Mouse (Mus musculus) Muller cell, postnatal 12 days (primary cell): ENCODE data around the gene Wdr11.

Experiments
- DNase-seq: peaks from one replicate; pipeline ENCODE4 v3.0.0-alpha.2; 2015; ENCODE audit errors: inconsistent ontology term

The Wdr11 gene

DNA sequence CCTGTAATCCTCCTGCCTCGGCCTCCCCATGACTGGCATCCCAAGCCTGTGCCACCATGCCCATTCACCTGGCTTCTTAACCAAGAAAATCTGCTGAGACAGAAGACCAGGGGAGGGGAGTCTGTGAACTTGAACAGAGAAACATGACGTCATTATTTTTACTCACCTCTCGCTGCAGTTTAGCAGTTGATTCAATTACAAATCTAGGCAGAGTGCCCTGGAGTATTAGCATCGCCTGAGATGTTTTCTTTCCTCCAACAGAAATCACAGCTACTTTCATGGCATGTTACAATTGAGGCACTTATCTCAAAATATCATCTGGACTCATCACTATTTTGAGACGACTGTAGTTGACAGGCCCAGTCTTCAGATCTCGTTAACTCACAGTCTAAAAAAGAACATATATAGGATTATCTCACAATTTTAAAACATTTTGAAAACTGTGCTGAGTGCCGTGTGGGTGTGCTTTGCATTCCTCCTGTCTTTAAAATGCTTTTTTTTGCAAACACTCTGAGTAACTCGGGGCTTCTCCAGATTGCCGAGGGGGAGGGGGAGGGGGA lies 61.3 kb downstream of the Wdr11 start:
- DNase-seq, result no peak

DNA sequence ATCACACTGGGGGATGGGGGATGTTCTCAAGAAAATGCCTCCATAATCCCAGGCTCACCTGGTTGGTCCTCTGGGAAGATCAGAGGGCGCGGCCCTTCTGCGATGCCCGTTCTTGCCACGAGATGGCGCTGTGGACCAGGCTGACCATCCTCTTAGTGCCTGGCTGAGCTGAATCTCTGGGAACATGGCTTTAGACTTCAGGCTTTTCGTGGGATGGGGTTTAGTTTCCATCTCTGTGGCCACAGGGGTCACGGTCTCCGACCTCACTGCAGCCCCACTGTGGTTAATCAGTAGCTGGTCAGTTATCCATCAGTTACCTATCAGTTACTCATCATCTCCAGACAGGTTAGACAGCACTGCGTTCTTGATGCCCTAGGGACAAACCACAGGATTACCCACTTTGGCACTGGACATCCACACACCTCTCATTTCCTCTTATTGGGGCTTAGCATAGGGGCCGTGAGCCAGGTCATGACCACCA lies 62.2 kb downstream of the Wdr11 start:
- DNase-seq, result peak; percentile 65

DNA sequence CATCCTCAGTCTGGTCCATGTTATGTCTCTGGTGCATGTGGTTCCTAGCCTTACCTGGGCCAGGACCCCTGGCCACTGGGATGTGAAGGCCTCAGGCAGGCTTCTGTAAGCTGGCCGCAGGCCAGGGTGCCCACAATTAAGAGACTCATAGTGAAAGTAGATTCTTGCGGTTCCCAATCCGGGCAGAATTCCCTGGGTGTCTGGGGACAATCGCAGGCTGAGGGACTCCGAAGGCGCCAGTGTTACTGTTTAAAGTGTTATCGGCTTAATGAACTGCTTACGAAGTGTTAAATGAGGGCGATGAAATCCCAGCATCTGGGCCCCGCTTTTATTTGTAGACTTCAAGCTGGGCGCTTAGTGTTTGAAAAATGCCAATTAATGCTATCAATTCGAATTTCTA lies 63.3 kb downstream of the Wdr11 start:
- peak; percentile 78 for DNase-seq

DNA sequence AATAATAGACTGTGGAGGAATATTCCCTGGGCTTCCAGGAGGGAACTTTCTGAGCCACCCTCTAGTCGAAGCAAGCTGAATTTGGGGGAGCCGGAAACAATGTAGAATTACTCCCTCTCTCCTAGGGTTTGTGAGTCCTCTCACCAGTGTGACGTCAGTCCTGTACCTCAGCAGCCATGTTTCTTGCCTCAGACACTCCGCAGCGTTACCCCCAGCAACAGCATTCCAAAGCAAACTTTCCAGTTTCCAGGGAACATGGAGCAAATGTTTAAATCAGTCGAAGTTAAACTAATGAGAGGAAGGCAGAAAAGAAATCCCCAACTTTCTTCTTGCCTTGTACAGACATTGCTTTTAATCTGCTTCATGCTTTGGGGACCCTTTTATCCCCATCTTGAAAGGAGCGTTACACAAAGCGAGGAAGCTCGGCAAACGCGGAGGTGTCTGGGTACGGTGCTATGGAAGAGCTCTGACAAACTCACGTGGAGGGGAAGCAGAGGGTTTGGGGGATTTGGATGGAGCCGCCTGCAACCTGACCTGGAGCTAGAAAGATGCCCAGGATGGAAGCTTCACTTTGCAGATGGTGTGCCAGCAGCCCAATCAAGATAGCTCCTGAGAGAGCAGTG lies 64.1 kb downstream of the Wdr11 start:
- no peak for DNase-seq

DNA sequence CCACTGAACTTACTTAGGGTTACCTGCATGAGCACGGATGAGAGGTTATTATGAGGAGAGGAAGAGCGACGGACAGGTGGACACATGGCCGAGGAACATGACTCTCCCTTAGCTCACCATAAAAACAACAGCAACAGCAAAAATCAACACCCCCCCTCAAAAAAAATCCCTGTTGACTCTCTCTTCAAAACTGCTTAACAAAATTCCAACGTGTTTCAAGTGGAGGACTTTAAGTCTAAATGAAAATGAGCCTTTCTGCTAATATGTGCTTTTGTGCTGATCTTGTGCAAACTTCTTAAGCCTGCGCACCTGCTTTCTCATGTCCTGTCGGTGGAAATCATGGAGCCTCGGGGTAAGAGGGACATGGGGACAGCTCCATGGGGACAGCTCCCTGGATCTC lies 66.2 kb downstream of the Wdr11 start:
- DNase-seq, result no peak

DNA sequence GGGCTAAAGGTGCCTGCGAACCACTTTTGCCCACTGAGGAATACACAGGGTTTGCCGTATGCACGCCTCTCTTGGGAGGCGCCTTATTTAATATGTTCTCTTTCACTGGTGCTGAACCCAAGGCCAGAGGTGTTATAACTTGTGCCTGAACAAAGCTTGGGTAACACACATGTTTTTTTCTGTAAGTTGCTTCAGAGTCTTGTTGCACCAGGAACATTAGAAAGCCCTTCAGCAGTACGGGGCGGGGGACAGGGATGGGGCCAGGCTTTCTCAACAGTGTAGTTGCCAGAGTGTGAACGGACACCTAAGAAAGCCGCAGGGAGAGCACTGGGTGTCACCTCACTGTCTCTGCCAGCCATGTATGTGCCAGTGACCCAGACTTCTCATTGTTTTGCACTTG lies 68.1 kb downstream of the Wdr11 start:
- no peak for DNase-seq

DNA sequence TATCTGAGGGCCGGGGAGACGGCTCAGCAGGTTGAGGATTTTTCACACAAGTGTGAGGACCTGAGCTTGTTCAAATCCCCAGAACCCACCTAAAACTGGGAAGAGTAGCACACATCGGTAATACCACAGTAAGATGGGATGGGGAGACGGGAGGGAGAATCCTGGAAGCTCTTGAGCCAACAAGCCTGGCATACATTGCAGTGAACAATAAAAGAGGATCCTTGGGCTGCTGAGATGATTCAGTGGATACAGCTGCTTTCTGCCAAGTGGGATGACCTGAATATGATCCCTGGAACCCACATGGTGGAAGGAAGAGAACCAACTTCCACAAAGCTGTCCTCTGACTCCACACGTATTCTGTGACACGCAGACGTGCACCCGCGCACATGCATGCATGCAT lies 68.9 kb downstream of the Wdr11 start:
- no peak for DNase-seq

DNA sequence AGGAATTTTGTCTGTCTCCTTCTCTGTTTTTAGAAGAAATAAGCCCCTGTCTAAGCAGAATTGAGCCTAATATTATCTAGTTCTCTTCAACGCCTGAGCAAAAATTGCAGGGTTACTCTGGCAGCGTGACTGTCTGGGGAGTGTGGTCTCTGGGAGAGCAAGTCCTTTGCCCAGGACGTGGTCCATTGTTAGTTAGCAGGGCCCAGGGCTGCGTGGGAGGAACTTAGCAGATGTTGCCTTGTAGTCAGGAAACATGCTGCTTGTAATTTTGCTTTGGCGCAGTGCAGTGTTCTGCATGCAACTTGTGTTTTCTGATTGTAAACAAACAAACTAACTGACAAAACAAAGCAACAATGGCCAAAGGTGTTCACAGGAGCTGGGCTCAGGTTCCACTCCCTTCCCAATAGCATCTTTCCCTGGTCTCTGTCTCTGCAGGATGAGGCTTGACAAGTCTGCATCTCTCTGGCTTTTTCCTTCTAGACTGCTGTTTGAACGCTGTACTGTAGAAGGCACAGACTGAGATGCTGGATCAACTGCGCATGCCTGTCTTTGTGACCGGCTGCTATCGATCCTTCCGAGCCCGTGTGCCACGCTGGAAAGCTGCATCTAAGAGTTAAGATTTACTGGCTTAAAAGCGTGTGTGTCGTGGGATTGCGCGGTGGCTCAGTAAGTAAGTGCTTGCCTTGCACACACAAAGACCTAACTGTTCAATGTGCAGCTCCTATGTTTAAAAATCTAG lies 70.6 kb downstream of the Wdr11 start:
- DNase-seq, result no peak

DNA sequence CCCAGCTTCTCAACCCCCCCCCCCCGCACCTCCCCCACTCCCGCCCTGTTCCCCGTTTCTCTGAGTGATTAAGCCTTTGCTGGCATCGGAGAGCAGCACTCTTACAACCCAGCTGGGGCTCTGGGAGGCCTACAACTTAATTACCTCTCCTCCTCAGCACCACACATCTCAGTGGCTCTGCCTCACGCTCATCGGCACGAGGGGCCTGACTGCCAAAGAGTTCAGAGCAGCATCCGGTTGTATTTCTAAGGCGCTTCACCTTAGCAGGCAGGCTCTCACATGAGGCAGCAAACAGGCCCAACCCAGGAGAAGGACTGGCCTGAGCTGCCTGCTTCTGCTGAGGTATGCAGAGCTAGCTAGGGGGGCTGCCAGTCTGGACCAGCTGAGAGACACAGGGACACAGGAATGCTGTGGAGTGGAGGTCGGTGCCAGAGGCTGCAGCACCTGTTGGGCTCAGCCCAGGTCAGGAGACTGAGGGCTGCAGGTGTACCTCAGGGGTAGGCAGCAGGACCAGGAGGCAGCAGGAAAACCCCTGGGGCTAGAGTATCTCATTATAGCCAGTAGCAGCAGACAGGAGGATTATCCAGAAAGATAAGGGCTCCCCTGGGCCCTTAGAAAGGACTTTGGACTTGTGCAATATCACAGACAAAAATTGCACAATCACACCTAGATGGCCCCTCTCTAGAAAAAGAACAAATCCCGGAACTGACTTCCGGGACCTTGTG lies 72.3 kb downstream of the Wdr11 start:
- peak; percentile 62 for DNase-seq

DNA sequence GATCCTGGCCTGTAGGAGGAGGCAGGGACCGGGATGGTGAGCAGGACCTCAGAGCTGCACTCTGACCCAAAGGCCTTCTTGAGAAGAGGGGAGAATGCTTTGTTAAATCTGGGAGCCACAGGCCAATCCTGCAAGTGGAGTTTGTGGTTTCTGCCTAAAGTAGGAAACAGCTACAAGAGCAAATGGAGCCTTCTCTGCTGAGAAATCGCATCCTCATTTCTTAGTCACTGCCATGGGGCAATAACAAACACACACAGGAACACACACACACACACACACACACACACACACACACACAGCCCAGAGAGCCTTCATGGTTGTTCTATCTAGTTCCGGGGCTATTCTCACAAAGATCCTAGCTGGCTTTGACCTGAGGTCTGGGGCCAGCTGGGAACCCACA lies 73.7 kb downstream of the Wdr11 start:
- DNase-seq, result no peak

DNA sequence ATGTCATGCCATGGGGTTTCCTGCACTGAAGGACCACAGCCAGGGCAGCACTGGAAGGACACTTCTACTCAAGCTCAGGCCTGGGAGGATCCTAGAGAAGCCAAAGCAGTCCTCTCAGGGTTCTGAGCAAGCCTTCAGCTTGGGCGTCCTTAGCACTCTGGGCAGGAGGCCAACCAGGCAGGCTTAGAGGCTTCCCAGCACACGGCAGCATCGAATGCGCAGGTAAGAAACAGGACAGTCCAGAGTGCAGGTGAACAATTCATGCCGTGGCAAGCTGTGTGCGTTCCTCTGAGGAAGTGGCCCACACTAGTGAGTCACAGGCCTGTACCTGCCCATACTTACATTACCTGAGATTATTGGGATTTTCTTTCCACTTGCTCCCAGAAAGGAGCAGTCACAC lies 74.3 kb downstream of the Wdr11 start:
- no peak for DNase-seq

DNA sequence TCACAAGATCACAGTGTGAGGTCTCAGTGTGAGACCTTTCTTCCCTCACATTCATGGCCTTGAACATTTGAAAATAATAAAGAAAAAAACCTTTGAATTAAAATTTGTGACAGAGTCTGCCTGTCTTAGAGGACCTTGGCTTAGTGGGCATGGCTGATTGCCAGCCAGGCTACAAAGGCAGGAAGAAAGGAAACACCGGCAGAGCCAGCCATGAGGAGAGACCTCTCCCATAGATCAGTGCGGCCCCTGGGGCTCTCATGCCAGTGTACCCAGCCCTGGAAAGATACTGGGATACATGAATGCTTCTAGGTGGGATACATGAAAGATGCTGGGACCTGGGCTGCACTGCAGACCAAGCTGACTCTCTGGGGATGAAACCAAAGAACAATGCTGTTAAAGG lies 74.9 kb downstream of the Wdr11 start:
- DNase-seq, result no peak

DNA sequence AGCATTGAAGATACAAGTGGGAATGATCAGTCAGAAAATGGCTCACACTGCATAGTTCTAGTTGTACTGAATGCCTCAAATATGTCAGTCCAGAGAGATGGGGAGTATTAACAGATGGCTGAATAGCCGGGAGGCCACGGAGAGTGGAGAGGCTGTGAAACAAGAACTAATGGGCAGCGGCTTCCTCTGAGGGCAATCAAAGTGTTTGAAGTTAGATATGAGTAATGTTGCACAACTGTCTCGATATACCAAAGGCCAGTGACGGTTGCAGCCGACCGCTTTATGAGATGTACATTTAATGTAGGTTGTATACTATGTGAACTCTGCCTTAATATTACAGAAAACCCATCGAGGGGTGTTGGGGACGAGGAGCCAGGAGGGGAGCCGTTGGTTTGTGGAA lies 78.6 kb downstream of the Wdr11 start:
- no peak for DNase-seq

DNA sequence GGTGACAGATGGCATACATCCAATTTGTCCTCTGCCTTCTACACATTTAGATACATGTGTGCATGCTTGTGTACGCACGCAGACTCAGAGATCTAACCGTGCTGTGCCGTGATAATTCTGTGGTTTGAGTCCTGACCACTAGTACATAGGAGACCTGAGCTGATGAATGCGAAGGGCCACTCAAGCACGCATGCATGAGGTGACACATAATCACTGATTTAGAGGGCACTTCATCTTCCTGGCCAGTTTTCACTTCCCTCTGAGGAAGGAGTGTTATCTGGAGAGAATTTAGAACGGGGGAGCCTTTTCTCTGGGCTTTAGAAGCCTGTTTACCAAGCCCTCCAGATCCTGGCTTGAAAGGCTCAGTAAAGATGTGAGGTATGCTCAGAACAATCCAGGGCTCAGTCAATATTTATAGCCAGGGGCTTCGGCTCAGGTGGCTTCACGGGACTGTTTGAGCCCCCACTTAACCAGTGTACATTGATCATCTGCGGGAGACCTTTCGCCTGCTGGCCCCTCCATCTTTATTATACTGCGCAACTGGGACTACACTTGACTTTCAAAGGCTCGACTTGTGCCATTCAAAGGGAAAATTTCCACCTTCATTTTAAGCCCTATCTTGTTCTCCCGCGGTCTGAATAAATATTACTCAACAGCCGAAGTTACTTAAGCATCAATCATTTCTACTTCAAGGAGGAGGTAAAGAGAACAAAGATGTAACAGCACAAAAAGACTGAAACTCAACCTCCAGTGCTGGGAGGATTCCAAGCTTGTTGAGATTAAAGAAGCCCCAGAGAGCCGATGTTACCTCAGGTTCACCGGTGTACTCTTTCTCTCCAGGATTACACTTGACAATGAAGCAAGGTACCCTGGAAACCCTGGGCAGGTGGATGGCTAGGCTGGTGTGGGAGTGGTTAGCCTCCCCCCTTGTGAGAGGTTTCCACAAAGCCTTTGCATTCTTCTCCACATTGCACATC lies 80.3 kb downstream of the Wdr11 start:
- DNase-seq, result no peak

DNA sequence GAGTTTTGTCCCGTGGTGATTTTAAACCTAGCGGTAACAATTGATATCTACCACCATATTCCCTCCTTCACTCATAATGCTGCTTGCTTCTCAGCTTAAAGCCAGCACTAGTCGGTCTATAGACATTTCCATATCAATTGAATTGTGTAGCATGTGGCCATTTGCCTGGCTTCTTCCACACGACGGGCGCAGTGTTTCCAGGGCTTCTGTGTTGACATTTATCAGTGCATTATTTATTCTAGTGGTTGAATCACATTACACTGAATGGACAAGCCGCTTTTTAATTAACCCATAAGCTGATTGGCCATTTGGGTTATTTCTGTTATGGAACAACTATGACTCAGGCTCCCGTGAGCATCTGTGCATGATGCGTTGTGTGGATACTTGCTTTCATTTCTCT lies 82.1 kb downstream of the Wdr11 start:
- DNase-seq, result no peak

DNA sequence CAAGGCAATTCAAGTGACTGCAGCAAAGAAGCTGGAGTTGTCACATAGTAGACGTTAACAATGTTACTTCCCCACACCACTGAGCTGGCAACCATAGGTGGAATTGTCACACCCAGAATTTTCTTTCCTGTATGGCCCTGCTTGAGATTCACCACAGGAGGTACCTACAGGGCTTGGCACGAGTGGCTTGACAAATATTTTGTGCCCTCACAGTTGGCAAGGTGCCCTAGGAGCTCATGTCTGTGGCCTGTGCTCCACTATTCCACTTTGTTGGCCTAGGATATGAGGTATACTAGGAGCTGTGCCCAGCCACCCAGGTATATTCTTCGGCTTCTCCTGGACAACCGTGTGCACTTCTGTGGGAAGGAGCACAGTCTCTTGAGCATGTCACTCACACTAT lies 82.9 kb downstream of the Wdr11 start:
- no peak for DNase-seq

DNA sequence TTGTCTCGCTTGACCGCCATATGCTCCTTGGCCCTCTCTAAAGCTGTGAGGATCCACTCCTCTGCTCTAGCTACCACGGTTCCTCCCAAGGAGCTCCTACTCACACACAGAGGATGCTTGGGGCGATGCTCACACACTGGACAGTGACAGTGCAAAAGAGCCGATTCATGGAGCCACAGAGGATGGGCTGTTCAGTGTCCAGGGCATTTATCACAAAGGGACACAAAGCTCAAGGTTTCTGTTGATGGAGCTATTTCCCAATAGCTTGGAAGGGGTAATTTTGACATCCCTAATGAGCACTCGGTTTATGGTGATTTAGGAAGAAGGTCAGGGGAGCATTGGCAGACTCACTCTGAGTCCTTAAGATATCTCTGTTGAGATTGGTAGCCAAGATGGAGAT lies 84.2 kb downstream of the Wdr11 start:
- DNase-seq, result no peak

DNA sequence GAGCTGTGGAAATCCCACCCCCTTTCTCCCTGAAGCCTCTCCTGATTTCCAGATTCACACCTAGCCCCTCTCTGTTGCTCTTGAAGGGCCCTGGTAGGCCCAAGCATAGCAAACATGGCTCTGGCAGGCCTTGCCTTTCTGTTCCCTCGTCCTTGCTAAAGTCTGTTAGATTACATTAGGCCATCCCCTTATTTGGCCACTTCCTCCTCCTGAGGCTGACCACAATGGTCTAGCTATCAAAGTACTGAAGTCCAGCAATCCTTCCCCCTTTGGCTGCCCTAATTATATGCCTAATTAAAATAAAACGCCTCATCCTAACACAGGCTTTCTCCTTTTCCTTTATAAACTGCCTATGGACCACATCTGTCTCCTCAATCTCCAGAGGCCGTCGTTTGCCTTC lies 85.5 kb downstream of the Wdr11 start:
- DNase-seq, result no peak

DNA sequence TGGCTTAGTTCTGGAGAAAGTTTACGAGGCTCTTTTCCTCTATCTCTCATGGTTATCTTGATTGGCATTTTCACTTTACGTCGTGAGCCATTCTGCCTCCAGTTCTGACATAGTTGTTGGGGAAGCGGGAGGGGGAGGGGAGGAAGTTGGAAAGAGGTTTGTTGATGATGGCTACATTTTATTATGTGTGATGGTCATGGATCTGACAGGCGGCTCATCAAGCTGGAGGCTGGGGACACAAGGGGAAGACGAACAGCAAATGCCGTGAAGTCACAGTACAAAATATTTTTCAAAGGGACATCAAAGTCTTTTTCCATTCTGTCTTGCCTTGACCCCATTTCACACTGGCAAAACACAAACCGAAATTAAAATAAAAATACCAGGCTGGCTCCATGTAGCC lies 86.8 kb downstream of the Wdr11 start:
- DNase-seq, result no peak

DNA sequence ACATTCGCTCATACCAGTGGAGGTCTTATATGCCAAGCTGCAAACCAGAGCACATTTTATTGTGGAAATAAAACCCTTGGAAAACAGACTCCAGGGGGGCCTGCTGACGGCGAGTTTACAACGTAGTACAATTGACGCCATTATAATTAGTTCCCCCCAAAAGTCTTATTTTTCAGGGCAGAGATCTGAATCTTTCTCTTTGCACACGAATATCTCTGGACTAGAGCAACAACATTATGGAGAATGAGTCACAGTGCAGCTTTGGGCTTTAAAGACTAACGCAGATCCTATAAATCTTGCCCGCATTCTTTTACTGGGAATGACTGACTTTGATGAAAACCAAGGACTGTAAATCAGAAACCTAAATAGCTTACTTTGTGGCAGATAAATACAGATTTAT lies 87.3 kb downstream of the Wdr11 start:
- DNase-seq, result no peak

DNA sequence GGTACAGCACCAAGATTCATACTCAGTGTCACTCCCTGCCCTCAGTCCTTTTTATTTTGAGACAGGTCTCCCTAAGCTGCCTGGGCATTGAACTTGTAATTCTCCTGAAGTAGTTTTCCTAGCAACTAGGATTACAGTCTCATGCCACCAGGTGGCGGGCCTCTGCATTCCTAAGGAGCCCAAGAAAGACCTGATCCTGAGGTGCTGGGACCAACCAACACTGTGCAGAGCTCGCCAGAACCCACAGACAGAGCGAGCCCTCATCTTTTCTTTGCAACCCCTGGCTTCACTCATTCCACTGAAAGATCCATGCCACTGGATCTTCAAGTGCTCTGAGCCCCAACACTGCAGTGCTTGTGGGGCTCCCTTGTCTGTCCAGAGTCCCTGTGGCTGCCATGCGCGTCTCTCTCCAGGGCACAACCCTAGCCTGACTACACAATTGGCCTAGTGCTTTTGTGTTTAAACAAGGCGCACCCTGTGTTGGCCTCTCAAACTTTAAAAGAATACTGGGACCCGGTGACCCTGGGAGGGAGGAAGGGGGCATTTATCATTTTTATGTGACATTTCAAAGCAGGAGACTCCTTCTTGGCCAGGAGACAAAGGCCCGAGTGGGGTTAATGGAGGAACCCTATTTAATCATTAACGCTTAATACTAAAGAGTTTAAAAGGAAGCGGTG lies 89.0 kb downstream of the Wdr11 start:
- DNase-seq, result no peak
